Mouse (Mus musculus): ENCODE measurements at regions not wholly inside any gene's neighbourhood (a gene's known extent, or its start where the extent isn't known, plus 50 kb on each side); places are given as distances from the start of the nearest gene placed in this dataset.

DNA sequence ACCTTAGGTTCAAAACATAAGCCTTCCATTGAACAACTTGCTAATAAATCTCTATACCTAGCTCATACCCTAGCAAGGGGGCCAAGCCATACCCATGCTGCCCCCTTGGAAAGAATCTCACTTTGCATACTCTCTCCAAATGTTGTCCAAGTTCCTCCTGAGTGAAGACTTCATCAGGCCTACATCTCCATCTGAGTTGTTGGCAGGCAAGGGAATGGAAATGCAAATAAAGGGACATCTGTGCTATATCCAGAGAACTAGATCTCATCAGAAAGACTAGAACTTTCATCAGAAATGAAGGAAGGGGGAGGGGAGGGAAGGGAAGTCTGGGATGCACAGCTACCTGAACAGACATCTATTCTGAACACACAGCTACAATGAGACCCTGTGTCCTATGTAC lies 611.4 kb upstream of the Arid1b start:
- TF ChIP-seq CTCF (IDR thresholded peaks at IDR 0.05; ENCODE audit: low read depth) (no peak), EP300 (optimal IDR thresholded peaks at IDR 0.05) (no peak)
